Mouse (Mus musculus) bone marrow, adult 2 months (tissue): Measurements from ENCODE around the gene Nek7. TPM values are rescaled to one million over a fixed set of nuclear protein-coding genes. Genes with fewer than 3 reads are reported as not detected.

Experiments used
- H3K27ac ChIP-seq: fragments of 200-500 bp; 2 replicates; pipeline ENCODE4 v1.5.1; 2012; ENCODE audit warnings: low read depth, mild to moderate bottlenecking, control low read depth, inconsistent platforms, low read length; ENCODE audit not compliant: control insufficient read depth, poor library complexity, insufficient read depth
- H3K4me1 ChIP-seq: fragments of 200-500 bp; 2 replicates; pipeline ENCODE4 v1.6.1; 2011; ENCODE audit warnings: low read length; ENCODE audit not compliant: control insufficient read depth, insufficient read depth
- H3K4me3 ChIP-seq: fragments of 200-500 bp; replicated peaks from 2 replicates; pipeline ENCODE3; 2011; ENCODE audit warnings: mild to moderate bottlenecking, low read depth, low read length, control low read depth; ENCODE audit not compliant: control insufficient read depth
- CTCF ChIP-seq: fragments of 200-500 bp; IDR thresholded peaks from 2 replicates; pipeline ENCODE4 v1.5.1; 2011; ENCODE audit warnings: low read length, control low read depth; ENCODE audit not compliant: control insufficient read depth, insufficient read depth
- POLR2A ChIP-seq: fragments of 200-500 bp; IDR thresholded peaks from 2 replicates; pipeline ENCODE4 v1.6.1; 2011; ENCODE audit warnings: low read depth, mild to moderate bottlenecking, control low read depth, low read length, borderline replicate concordance; ENCODE audit not compliant: control insufficient read depth
- WGBS: fragments of 180-500 bp; shearing (Covaris S2); methylation state at CpG from one replicate; pipeline ENCODE4 v1.1.7; 2018; 5-methylcytosine and 5-hydroxymethylcytosine counted together
- polyA plus RNA-seq: library from polyadenylated mRNA; stranded (reverse); fragments of >200 nt; gene quantifications from 2 replicates; pipeline ENCODE4 v1.2.4, GENCODE M21; 2011; ENCODE audit warnings: low replicate concordance; ENCODE audit not compliant: missing spikeins, insufficient read depth, insufficient read length

Nek7 gene
- polyA plus RNA-seq, 1 experiment, result 11.3 TPM

DNA sequence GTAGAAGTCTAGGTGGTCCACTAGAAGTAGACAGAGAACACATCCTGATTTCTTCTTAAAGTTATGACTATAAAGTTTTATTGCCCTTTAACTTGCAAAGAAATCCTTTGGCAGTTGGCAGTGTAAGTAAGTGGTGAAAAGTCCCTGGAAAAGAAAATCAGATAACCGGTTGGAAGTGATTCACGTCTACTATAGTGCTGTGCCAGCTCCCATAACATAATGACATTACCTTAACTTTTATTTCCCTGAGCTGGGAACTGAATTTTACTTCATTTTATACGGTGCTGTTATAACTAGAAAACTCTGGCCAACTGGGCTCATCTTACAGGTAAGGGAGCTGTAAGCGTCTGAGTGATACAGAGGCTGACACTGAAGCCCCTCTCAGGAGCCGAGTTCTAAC is 89.3 kb downstream of the Nek7 start:
- whole genome bisulfite sequencing, result 87% methylated on average over 5 of the region's 5 CpGs
- no peak for TF ChIP-seq POLR2A
- TF ChIP-seq CTCF, result no peak
- Histone ChIP-seq H3K4me1 (no peaks in the 10 kb centered on the region), H3K4me3 (no peak overlapping the region), H3K27ac (no peak overlapping the region)

DNA sequence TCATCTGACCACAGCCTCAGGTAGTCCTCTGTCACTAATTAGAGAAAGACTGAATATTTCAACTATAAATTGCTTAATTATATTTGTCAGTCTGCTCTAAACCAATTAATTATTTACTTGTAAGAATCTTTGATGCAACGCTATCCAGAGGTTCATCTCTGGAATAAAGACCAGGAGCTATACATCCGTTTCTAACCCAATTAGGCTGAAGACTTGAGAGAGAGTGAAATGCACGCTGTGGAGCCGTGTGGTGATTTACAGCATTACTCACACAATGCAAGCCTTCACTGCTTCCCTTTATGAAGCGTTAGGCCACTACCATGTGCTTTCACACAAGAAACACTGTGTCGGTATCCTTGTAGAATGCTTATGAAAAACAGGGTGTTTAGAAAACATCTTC is 96.0 kb downstream of the Nek7 start:
- WGBS, result 86% methylated on average over 6 of the region's 6 CpGs
- no peaks in the 10 kb centered on the region for H3K4me1 ChIP-seq
- H3K4me3 ChIP-seq, result no peak overlapping the region
- H3K27ac ChIP-seq, result no peak overlapping the region
- no peak for TF ChIP-seq POLR2A
- no peak for TF ChIP-seq CTCF

DNA sequence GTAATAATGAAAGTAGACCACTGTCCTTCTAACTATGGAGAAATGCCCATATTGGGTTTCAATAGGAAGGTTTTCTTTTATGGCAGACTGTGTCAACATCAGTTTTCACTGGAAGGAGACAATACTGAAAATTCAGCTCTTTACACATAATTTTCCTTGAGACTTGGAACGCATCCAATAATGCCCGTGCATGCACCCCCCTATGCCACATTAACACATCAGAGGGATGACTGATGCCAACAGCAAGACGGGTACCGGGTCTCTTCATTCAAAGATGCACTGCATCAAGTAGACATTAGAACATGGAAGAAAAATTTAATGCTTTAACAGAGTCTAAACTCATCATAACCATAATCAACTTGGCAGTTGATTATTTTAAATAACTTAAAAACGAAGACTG is 101.7 kb downstream of the Nek7 start:
- 54% methylated on average over 5 of the region's 5 CpGs for WGBS
- TF ChIP-seq POLR2A, result no peak
- no peak for TF ChIP-seq CTCF
- no peak overlapping the region for H3K27ac ChIP-seq
- peaks cover 1% of the 10 kb centered on the region; the same call in 1 of the 2 replicates for H3K4me1 ChIP-seq
- no peak overlapping the region for H3K4me3 ChIP-seq

DNA sequence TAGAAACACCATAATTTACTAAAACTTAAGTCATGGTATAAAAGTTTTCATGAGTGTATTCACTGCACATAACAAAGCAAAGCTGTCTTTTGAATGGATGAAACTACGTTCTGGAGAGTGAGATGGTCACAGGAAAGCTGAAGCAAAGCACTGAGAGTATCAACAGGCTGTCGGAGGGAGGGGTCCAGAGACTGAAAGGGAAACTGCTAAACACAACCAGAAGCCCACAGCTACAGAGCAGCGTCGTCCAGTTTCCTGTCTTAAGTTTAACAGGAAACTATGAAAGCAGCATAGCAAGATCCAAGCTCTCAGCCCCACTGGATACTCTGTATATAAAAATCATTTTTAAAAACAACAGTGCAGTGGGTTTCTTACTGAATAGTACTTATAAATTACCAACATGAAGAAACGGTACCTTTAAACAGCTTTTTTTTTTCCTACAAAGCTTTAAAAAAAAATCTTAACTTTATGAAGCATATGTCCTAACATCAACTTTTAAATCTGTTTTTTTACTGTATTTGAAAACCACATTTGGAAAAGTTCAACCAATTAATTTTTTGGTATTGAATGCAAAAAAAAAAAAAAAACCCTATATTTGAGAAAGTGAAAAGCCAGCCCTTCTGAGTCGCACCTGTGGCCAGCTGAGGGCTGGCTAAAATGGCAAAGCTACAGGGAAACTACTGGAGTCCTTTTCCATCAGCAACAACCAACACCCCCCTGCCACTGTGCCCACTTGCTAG is 102.4 kb downstream of the Nek7 start:
- H3K4me1 ChIP-seq, result peaks cover 1% of the 10 kb centered on the region; the same call in 1 of the 2 replicates
- H3K4me3 ChIP-seq, result no peak overlapping the region
- H3K27ac ChIP-seq, result no peak overlapping the region
- no peak for TF ChIP-seq CTCF
- TF ChIP-seq POLR2A, result no peak
- WGBS, result 7% methylated on average over 6 of the region's 6 CpGs

DNA sequence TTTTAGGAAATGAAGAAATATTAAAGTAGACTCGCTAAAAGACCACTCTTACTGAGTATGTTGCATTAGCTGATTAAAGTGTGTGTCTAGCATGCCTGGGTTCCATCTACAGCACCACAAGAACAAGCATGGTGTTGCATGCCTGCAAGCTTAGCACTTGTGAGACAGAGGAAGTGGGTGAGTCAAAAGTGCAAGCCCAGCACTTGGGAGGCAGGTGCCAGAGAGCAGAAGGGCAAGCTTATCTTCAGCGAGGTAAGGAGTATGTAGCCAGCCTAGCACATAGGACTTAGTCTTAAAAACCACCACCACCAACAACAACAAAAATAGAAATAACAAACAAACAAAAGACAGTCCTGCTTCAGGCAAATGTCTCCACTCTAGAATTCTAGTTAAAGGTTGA is 103.0 kb downstream of the Nek7 start:
- TF ChIP-seq POLR2A, result no peak
- no peak for TF ChIP-seq CTCF
- Histone ChIP-seq H3K27ac (no peak overlapping the region), H3K4me1 (peaks cover 1% of the 10 kb centered on the region; the same call in 1 of the 2 replicates), H3K4me3 (no peak overlapping the region)
- WGBS, result 16% methylated on average over 2 of the region's 2 CpGs

DNA sequence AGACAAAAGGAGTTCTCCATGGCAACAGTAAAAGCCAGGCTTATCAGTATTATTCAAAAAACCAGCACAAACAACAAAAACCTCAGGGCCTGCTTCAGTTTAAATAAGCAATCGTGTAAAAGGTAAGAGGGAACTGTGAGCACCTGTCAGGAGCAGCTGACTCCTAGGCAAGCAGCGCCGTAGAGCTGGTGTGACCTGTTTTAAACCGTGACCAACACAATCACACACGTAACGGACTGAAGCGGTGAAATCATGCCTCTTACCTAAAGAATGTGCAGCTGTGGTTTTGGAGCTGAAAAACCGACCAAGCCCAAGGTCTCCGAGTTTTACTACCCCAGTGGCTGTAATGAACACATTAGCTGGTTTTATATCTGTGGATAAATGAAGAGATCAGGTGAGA is 104.6 kb downstream of the Nek7 start:
- WGBS, result 88% methylated on average over 9 of the region's 9 CpGs
- no peak overlapping the region for H3K4me3 ChIP-seq
- H3K27ac ChIP-seq, result no peak overlapping the region
- H3K4me1 ChIP-seq, result peaks cover 1% of the 10 kb centered on the region; the same call in 1 of the 2 replicates
- TF ChIP-seq CTCF (no peak), POLR2A (no peak)

DNA sequence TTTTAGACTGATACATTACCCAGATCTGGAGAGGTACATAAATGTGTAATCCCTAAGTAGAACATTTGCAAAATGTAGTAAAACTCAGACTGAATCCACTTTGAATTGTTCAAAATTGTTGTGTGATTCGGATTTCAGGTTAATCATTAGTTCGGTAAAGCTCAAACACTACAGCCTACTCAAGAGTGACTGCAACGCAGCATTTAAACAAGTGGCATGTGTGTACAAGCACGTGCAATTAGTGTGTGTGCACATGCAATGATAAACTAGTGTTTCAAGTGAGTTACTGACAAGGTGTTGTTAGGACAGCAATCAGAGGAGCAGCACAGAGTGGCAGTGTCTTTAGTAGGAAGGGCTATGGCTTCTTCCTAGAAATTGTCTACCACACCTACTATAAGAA is 106.0 kb downstream of the Nek7 start:
- Histone ChIP-seq H3K27ac (no peak overlapping the region), H3K4me3 (no peak overlapping the region), H3K4me1 (peaks cover 1% of the 10 kb centered on the region; the same call in 1 of the 2 replicates)
- WGBS, result 86% methylated on average over 4 of the region's 4 CpGs
- no peak for TF ChIP-seq CTCF
- no peak for TF ChIP-seq POLR2A

DNA sequence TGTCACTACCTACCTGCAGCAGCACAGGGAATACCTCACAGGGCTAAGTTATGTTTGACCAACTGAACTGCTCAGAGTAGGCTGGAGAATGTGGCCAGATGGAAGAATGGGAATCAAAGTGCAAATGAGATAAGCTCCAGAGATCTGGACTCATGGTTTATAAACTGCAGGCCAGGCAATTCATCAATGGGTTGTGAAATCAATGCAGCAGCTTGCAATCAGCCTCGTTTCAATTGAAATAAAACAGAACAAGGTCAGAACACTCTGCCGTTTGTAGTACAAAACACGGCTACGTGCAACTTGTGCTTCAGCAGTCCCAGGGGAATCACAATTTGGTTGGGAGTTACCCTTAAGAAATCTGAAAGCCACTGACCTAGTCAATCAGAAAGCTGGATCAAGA is 109.4 kb downstream of the Nek7 start:
- TF ChIP-seq CTCF (no peak), POLR2A (no peak)
- no peaks in the 10 kb centered on the region; the same call in 1 of the 2 replicates for H3K4me1 ChIP-seq
- no peak overlapping the region for H3K27ac ChIP-seq
- 80% methylated on average over 4 of the region's 4 CpGs for WGBS
- no peak overlapping the region for H3K4me3 ChIP-seq

DNA sequence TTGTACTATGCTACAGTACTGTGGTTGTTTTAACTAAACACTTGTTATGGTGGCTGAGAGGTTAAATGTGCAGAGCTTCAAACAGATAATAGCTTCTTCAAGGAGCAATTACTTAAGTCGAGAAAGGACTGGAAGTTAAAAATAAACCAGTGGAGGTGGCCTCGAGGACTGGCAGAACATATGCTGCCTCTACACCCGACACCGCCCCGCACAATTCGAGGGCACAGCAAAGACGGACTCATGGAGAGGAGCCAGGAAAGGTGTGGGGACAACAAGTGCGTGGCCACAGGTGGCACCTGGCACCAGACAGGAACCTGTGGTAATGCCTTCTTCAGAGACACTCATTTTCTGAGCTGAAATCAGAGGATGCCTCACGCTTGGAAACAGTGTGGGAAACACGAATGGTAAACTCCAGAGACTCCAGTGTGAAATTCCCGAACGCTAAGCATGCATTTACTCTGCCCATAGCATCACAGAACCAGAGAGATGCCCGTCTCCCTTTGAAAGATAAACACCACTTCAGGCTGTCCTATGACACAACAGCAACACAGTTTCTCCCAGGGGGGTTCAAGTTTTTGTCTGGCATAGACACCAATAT is 112.4 kb downstream of the Nek7 start:
- Histone ChIP-seq H3K27ac (no peak overlapping the region), H3K4me3 (no peak overlapping the region), H3K4me1 (no peaks in the 10 kb centered on the region; the same call in 1 of the 2 replicates)
- 76% methylated on average over 13 of the region's 13 CpGs for WGBS
- TF ChIP-seq CTCF (no peak), POLR2A (no peak)
